Mouse (Mus musculus): ENCODE measurements around the gene Scaf4. TPM values are rescaled to one million over a fixed set of nuclear protein-coding genes. Genes with fewer than 3 reads are reported as not detected.
"Not testable (repeated sequence)": the region's sequence is repeated elsewhere in the genome, so short reads cannot be mapped to it uniquely, and the experiment has no call there.

Scaf4 gene
- polyA plus RNA-seq, 1 experiment, result 127 TPM

DNA sequence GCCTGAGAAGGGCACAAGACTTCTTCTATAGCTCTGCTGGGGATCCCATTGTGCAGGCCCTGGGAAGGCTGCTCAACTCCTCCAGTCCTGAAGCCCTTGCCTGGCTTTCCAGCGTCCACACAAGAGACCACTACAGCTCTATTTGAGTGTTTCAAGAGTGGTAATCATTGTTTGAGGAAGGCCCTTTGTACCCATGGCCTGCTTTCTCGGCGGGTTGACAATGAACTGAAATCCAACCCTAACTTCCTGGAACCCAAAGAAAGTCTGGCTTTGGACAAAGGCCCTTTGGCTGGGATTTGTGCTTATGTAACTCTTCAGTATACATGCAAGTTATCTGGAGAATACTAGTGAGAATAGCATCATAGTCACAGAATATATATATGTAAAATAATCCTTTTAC, 66.9 kb downstream of the Scaf4 start:
- H3K4me3 ChIP-seq (ENCODE audit: low read depth, low read length), result no peak overlapping the region
- H3K4me1 ChIP-seq (ENCODE audit: control insufficient read depth, insufficient read depth, low read length), result peaks cover 2% of the 10 kb centered on the region
- no peak for TF ChIP-seq POLR2A (IDR thresholded peaks at IDR 0.05; ENCODE audit: insufficient read depth, low read length)
- TF ChIP-seq EP300 (IDR thresholded peaks at IDR 0.05; ENCODE audit: insufficient read depth, low read depth, low read length), result no peak
- no peak for TF ChIP-seq CTCF (IDR thresholded peaks at IDR 0.05; ENCODE audit: low read depth, low read length)
- H3K27ac ChIP-seq (ENCODE audit: insufficient read depth, low read length), result peak overlapping the region; percentile 68
- no peaks in the 10 kb centered on the region for H3K9me3 ChIP-seq (replicated peaks; ENCODE audit: control insufficient read depth, insufficient read depth, low read length, poor library complexity, severe bottlenecking)
- H3K27me3 ChIP-seq (ENCODE audit: control insufficient read depth, insufficient read depth, low read length, poor library complexity, severe bottlenecking), result no peaks in the 10 kb centered on the region
- no peaks in the 10 kb centered on the region; the same call in 1 of the 2 replicates for H3K36me3 ChIP-seq (ENCODE audit: control insufficient read depth, insufficient read depth, low read length, poor library complexity, severe bottlenecking)
- H3K9ac ChIP-seq (ENCODE audit: low read depth, poor library complexity, severe bottlenecking), result no peak overlapping the region

- no peak for TF ChIP-seq EP300 (IDR thresholded peaks at IDR 0.05; ENCODE audit: insufficient read depth, low read depth, low read length)
- Histone ChIP-seq H3K36me3 (ENCODE audit: control insufficient read depth, insufficient read depth, low read length, poor library complexity, severe bottlenecking) (no peaks in the 10 kb centered on the region), H3K27me3 (ENCODE audit: control insufficient read depth, insufficient read depth, low read length, poor library complexity, severe bottlenecking) (no peaks in the 10 kb centered on the region), H3K27ac (ENCODE audit: insufficient read depth, low read length) (no peak overlapping the region), H3K4me3 (ENCODE audit: low read depth, low read length) (no peak overlapping the region), H3K9ac (ENCODE audit: low read depth, poor library complexity, severe bottlenecking) (no peak overlapping the region), H3K4me1 (ENCODE audit: control insufficient read depth, insufficient read depth, low read length) (no peaks in the 10 kb centered on the region), H3K9me3 (replicated peaks; ENCODE audit: control insufficient read depth, insufficient read depth, low read length, poor library complexity, severe bottlenecking) (no peaks in the 10 kb centered on the region)
Observed at GRCm38 (mm10) chr16:90216414-90216813, 67.9 kb downstream of the Scaf4 start.

DNA sequence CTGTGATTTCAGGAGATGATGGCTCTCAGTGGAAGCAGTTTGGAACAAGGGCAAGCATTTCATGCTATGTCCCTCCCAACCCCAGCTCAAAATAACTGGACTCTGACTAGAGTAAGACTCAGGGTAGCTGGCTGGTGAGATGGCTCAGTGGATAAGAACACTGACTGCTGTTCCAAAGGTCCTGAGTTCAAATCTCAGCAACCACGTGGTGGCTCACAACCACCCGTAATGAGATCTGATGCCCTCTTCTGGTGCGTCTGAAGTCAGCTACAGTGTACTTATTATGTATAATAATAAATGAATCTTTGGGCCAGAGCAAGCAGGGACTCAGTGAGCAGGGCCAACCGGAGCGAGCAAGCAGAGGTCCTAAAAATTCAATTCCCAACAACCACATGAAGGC, 68.4 kb downstream of the Scaf4 start:
- H3K27ac ChIP-seq (ENCODE audit: insufficient read depth, low read length); H3K27me3 ChIP-seq (ENCODE audit: control insufficient read depth, insufficient read depth, low read length, poor library complexity, severe bottlenecking); H3K4me1 ChIP-seq (ENCODE audit: control insufficient read depth, insufficient read depth, low read length); H3K36me3 ChIP-seq (ENCODE audit: control insufficient read depth, insufficient read depth, low read length, poor library complexity, severe bottlenecking); H3K9me3 ChIP-seq (replicated peaks; ENCODE audit: control insufficient read depth, insufficient read depth, low read length, poor library complexity, severe bottlenecking); H3K4me3 ChIP-seq (ENCODE audit: low read depth, low read length); H3K9ac ChIP-seq (ENCODE audit: low read depth, poor library complexity, severe bottlenecking): not testable (repeated sequence)

- H3K36me3 ChIP-seq (ENCODE audit: control insufficient read depth, insufficient read depth, low read length, poor library complexity, severe bottlenecking), result no peaks in the 10 kb centered on the region
- H3K4me1 ChIP-seq (ENCODE audit: control insufficient read depth, insufficient read depth, low read length), result no peaks in the 10 kb centered on the region
- no peak overlapping the region for H3K4me3 ChIP-seq (ENCODE audit: low read depth, low read length)
- H3K27me3 ChIP-seq (ENCODE audit: control insufficient read depth, insufficient read depth, low read length, poor library complexity, severe bottlenecking), result no peaks in the 10 kb centered on the region
- H3K9me3 ChIP-seq (replicated peaks; ENCODE audit: control insufficient read depth, insufficient read depth, low read length, poor library complexity, severe bottlenecking), result no peaks in the 10 kb centered on the region
- no peak overlapping the region for H3K27ac ChIP-seq (ENCODE audit: insufficient read depth, low read length)
- TF ChIP-seq POLR2A (IDR thresholded peaks at IDR 0.05; ENCODE audit: insufficient read depth, low read length) (no peak), EP300 (IDR thresholded peaks at IDR 0.05; ENCODE audit: insufficient read depth, low read depth, low read length) (no peak)
- no peak overlapping the region for H3K9ac ChIP-seq (ENCODE audit: low read depth, poor library complexity, severe bottlenecking)
Observed at GRCm38 (mm10) chr16:90214731-90215565, 69.4 kb downstream of the Scaf4 start.

DNA sequence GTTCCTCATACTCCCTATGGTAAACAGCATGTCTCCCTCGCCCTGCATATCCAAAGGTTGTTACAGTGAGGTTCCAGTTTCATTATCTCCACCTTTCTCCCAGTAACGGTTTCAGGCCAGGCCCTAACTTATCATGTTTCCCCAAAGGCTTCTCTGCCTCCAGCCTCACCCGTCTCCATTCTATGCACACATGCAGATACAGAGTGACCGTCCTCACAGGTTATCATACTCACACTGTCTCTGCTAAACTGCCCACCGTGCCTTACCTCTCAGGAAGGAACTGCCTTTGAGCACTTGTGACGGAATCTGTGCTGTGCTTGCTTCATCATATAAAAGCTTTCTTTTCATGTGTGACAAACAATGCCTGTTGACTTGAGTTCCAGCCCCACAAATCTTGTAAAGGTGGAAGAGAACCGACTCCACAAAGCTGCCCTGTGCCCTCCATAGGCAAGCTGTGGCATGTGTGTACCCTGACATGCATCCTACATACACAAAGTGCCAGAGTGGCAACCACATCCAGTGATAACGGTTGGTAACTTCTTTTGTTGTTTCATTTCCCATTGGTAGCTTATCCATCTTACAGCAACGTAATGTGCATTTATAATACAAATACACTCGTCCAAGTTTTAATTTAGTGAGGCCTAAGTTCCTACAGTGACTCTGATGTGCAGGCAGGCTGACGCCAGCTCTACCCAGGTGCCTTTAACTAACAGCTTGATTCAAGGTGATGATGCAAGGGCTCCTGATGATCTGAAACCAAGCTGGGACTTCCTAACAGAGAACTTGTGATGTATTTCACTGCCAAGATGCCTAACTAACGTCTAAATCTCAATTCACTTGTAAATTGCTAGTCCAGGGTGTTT, 70.6 kb downstream of the Scaf4 start:
- H3K9ac ChIP-seq (ENCODE audit: low read depth, poor library complexity, severe bottlenecking), result no peak overlapping the region
- no peak overlapping the region for H3K27ac ChIP-seq (ENCODE audit: insufficient read depth, low read length)

DNA sequence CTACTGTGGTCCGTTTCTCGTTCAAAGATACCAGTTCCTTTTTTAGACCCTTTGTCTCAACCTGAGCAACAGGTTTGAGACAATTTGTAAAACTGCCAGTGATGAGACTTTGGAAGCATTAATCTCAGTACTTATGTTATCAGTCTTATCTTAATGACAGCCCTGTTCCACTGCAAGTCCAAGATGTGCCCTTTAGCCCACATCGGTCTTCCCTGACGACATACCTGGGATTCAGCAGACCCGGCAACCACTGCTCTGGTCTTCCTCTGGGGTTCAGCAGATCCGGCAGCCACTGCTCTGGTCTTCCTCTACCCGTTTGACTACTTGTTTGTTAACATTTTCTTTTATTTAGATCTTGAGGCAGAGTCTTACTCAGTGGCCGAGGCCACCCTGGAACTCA, 72.5 kb downstream of the Scaf4 start:
- Histone ChIP-seq H3K4me1 (ENCODE audit: control insufficient read depth, insufficient read depth, low read length) (no peaks in the 10 kb centered on the region), H3K9me3 (replicated peaks; ENCODE audit: control insufficient read depth, insufficient read depth, low read length, poor library complexity, severe bottlenecking) (no peaks in the 10 kb centered on the region), H3K27me3 (ENCODE audit: control insufficient read depth, insufficient read depth, low read length, poor library complexity, severe bottlenecking) (no peaks in the 10 kb centered on the region), H3K36me3 (ENCODE audit: control insufficient read depth, insufficient read depth, low read length, poor library complexity, severe bottlenecking) (no peaks in the 10 kb centered on the region), H3K9ac (ENCODE audit: low read depth, poor library complexity, severe bottlenecking) (no peak overlapping the region), H3K27ac (ENCODE audit: insufficient read depth, low read length) (no peak overlapping the region), H3K4me3 (ENCODE audit: low read depth, low read length) (no peak overlapping the region)
- TF ChIP-seq CTCF (IDR thresholded peaks at IDR 0.05; ENCODE audit: low read depth, low read length) (no peak), EP300 (IDR thresholded peaks at IDR 0.05; ENCODE audit: insufficient read depth, low read depth, low read length) (no peak), POLR2A (IDR thresholded peaks at IDR 0.05; ENCODE audit: insufficient read depth, low read length) (no peak)

More for the DNA sequence above, 70.6 kb downstream of the Scaf4 start:
- TF ChIP-seq POLR2A (IDR thresholded peaks at IDR 0.05; ENCODE audit: insufficient read depth, low read length), result no peak
- TF ChIP-seq EP300 (IDR thresholded peaks at IDR 0.05; ENCODE audit: insufficient read depth, low read depth, low read length), result no peak
- TF ChIP-seq CTCF (IDR thresholded peaks at IDR 0.05; ENCODE audit: low read depth, low read length), result no peak
- no peaks in the 10 kb centered on the region for H3K4me1 ChIP-seq (ENCODE audit: control insufficient read depth, insufficient read depth, low read length)
- no peaks in the 10 kb centered on the region for H3K36me3 ChIP-seq (ENCODE audit: control insufficient read depth, insufficient read depth, low read length, poor library complexity, severe bottlenecking)
- no peaks in the 10 kb centered on the region for H3K9me3 ChIP-seq (replicated peaks; ENCODE audit: control insufficient read depth, insufficient read depth, low read length, poor library complexity, severe bottlenecking)
- no peaks in the 10 kb centered on the region for H3K27me3 ChIP-seq (ENCODE audit: control insufficient read depth, insufficient read depth, low read length, poor library complexity, severe bottlenecking)
- no peak overlapping the region for H3K4me3 ChIP-seq (ENCODE audit: low read depth, low read length)

Data from ES-Bruce4 (cell line).